Mouse (Mus musculus) gastrocnemius, adult 8-10 months (tissue): ENCODE measurements around the gene Itga6. TPM values are rescaled to one million over a fixed set of nuclear protein-coding genes. Genes with fewer than 3 reads are reported as not detected.

ENCODE experiments used
- DNase-seq, 2 experiments: peaks; one replicate each; pipeline ENCODE4 v3.0.0; 2022; ENCODE audit warnings: low spot score in 2 of 2
- total RNA-seq, 4 experiments: library from RNA; stranded (reverse); gene quantifications; 2 replicates each; pipeline ENCODE4 v1.2.4; 2022

The Itga6 gene
- total RNA-seq, 4 experiments from 2014 or later, result 10.0 to 15.1 (median 12.2) TPM

- no peak for DNase-seq
Measured at GRCm38 (mm10) chr2:71760091-71760490, 14.7 kb downstream of the Itga6 start.

DNA sequence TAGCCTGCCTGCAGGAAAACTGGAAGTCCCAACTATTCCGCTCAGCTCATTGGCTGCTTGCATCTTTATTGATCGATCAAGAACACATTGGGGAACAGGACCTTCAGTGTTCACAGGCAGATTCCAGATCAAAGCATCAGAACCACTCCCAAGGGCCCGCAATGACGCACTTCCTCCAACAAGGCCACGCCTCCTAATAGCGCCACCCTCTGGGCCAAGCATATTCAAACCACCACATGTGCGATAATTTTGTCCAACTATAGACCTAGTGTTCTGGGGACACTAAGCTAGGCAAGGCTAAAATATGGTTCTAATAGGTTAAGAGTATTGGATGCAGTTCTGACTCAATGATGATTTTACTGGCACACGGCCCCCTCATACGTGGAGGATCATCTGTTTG lies 15.7 kb downstream of the Itga6 start:
- DNase-seq, result no peak

GRCm38 (mm10) chr2:71764525-71764924 lies 19.1 kb downstream of the Itga6 start:
- DNase-seq, result no peak

DNA sequence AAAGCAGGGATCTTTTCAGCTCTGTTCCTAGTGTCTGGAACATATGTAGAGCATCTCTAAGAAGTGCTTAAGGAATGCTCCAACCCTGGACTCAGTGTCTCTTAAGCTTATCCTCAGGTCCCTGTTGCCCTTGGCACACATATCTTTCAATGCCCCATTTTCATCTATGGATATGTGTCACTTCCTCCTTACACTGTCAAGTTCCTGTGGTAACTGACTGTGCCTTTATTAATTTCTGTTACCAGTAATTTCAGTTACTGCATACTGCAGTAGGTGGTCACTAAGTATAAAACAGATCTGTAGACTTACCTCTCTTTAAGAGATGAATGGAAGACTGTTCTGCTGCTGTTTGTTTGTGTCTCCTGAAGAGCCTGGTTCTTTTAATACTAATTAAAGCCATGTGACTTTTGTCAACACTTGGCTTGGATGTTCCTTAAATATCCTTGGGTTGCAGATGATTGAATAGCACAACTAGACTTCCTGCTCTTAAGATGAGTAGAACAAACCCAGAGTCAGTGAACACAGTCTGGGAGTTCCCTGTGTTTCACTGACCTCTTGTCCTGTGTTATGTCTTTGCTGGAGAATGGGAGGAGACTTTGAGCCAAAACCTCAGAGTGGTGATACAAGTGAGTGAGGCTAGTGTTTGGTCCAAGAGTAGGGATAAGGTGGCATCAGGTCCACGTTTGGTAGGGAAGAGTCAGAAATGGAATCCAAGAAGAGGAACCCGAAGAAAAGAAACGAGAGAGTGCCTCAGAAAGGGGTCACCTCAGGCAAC lies 19.7 kb downstream of the Itga6 start:
- DNase-seq, result no peak

GRCm38 (mm10) chr2:71766007-71766406 lies 20.6 kb downstream of the Itga6 start:
- no peak for DNase-seq

GRCm38 (mm10) chr2:71767019-71767610 lies 21.7 kb downstream of the Itga6 start:
- no peak for DNase-seq

DNA sequence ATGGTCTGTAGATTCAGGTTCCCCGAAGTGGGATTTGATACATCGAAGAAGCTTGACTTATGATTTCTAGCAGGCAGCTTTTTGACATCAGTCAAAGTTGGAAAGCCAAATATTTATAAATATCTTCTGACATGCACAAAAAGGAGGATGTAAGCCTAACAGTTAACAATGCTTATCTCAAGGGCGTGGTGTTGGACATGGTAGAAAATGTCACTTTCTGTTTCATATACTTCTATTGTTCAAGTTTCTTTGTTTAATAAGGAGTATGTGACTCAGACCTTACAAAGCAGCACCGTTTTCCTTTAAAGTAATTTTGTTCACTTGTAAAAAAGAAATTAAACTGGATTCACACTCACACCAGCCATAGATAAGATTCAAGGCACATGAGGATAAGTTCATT lies 26.3 kb downstream of the Itga6 start:
- no peak for DNase-seq

DNA sequence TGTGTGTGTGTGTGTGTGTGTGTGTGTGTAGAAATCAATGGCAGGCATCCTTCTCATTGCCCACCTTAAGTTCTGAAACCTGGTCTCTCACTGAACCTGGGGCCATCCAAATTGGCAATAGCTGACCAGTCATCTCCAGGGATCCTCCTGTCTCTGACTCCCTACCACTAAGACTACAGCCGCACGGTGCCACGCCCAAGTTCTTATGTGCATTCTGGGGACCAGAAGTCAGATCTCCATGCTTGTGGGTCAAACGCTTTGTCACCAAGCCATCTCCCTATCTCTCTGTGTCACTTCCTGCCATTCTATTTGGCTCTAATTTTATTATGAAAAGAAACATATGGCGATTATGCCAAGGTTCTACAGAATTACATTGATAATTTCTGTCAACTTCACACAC lies 28.3 kb downstream of the Itga6 start:
- DNase-seq, result no peak

DNA sequence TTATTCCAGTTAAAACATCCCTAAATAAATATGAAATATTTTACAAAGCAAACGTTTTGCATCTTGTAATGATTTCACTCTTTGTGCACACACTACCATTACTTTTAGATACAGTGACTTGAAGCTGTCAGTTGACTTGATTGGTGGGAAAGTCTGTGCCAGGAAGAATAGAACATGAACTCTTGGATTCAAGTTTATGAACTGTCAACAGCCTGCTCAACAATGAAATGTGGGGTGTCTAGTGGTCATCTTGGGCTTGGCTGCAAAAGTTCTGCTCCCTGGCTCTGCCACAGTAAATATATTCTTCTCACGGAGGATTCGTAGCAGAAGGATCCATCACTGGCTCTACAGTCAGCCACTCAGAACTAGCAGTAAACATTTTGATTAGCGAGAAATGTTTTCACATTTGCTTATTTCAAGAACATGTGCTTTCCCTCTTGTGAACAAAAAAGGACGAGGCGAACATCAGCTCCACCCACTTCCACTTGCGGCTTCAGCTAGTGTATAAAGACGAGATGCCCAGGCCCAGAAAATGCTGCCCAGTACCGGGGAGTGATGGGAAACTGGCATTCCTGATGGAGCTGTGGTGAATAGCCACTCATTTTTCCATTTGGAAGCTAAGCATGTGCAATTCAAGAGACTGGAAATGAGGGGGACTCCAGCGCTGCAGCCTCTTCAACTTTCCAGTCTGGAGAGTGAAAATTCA lies 29.0 kb downstream of the Itga6 start:
- no peak for DNase-seq

DNA sequence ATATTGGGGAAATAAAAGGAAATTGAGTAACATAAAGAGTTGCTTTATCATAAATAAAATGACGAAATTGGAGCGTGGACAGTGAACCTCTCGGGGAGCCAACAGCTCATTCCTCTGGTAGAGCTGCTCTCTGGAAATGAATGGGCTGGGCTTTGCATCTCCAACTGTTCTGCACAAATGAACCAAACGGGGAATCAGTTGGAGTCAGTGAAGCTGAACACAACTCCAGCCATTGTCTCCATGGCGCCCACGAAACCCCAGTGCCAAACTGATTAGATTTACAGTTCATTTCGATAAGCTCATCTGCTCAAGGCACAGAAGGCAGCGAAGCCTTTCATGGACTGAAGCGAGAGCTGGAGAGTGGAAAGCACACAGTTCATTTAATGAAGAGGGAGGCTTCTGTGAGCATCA lies 29.8 kb downstream of the Itga6 start:
- DNase-seq, result no peak

GRCm38 (mm10) chr2:71779266-71779888 lies 34.0 kb downstream of the Itga6 start:
- no peak for DNase-seq

GRCm38 (mm10) chr2:71780016-71780415 lies 34.6 kb downstream of the Itga6 start:
- DNase-seq, result no peak

DNA sequence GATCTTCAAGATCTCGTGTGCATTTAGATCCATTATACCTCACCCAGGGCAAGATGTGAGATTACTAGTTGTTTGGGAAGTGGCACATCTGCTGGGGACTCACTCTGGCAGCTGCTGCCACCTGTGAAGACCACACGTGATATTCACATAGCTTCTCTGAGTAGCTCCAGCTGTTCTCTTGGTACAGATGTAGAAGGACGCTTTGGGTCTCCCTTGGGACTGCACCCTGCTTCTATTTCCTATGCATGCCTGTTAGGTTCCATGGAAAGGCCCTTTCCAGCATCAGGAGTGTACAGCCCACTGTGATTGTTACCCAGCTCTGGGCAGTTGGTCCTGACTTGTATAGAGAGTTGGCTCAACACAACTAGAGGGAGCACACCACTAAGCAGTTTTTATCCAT lies 39.8 kb downstream of the Itga6 start:
- no peak for DNase-seq

DNA sequence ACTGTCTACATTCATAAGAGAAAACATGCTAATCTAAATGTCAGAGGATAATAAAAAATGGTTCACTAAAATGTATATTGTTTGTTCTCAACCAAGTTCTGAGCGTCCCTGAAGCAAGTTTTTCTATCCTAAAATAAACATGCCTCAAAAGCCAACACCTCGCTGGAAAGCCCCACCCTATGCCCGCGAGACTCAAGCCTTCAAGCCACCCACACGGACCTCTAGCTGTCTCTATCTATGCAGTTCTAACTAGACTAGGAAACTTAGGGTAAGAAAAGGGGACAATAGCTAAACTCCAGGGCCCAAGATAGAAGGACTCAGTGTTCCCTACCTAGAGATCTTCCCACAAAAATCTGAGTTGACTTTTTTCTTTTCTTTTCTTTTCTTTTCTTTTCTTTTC lies 40.6 kb downstream of the Itga6 start:
- DNase-seq, result no peak

- peak in 1 of 2 experiments; percentile 8 for DNase-seq
Measured at GRCm38 (mm10) chr2:71786591-71787155, 41.3 kb downstream of the Itga6 start.

GRCm38 (mm10) chr2:71787156-71787590 lies 41.8 kb downstream of the Itga6 start:
- DNase-seq, result peak in 1 of 2 experiments; percentile 13

GRCm38 (mm10) chr2:71787591-71788460 lies 42.4 kb downstream of the Itga6 start:
- no peak for DNase-seq

GRCm38 (mm10) chr2:71790752-71791151 lies 45.3 kb downstream of the Itga6 start:
- no peak for DNase-seq

GRCm38 (mm10) chr2:71791203-71791602 lies 45.8 kb downstream of the Itga6 start:
- no peak for DNase-seq

DNA sequence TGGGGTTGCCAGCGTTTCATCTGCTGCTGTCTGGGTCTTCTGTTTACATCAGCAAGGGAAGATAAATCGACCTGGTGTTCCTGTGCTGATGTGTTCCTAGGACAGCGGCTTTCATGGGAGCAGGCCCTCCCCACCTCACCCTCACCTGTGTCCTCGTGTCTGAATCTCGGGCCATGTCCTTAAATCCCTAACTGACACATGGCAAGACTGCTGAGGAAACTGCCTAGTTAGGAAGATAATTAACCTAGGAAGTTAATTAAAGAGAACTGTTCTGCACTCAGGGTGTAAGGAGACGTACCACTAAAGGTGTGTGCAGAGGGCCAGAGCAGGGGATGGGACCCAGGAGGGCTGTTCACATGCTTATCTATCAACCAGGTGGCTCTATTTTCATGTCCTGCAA lies 48.7 kb downstream of the Itga6 start:
- no peak for DNase-seq

GRCm38 (mm10) chr2:71796787-71797186 lies 51.4 kb downstream of the Itga6 start:
- DNase-seq, result no peak
